Mouse (Mus musculus): ENCODE results near the gene Ceacam20.

- no peak for TF ChIP-seq CTCF (IDR thresholded peaks at IDR 0.05; ENCODE audit: borderline replicate concordance, extremely low read depth, insufficient read depth, insufficient read length)
- no peak for TF ChIP-seq POLR2A (IDR thresholded peaks at IDR 0.05; ENCODE audit: borderline replicate concordance, extremely low read depth, insufficient read depth, insufficient read length, poor library complexity, severe bottlenecking)
Observed at GRCm38 (mm10) chr7:19945821-19946515, 19.2 kb upstream of the Ceacam20 start.
